Mouse (Mus musculus) hindbrain, embryonic 16.5 days (tissue): ENCODE results near the gene Pih1d1. TPM values are rescaled to one million over a fixed set of nuclear protein-coding genes. Genes with fewer than 3 reads are reported as not detected.

ENCODE experiments used
- ATAC-seq: fragments of 200-750 bp; cut with Nextera tagmentation; 2 replicates; pipeline ENCODE4 v1.8.0; 2017; ENCODE audit warnings: moderate TSS enrichment, moderate library complexity
- H3K27ac ChIP-seq: fragments of 300-500 bp; sonication (generic); 2 replicates; pipeline ENCODE4 v1.5.1; 2014; ENCODE audit warnings: low read depth, mild to moderate bottlenecking, control low read depth, low read length, moderate library complexity
- H3K27me3 ChIP-seq: fragments of 300-500 bp; sonication (generic); replicated peaks from 2 replicates; pipeline ENCODE4 v1.6.1; 2014; ENCODE audit warnings: low read length; ENCODE audit not compliant: control insufficient read depth, insufficient read depth
- H3K36me3 ChIP-seq: fragments of 300-500 bp; sonication (generic); 2 replicates; pipeline ENCODE4 v1.6.1; 2014; ENCODE audit warnings: mild to moderate bottlenecking, low read length, moderate library complexity, mixed read lengths; ENCODE audit not compliant: control insufficient read depth, insufficient read depth
- H3K4me1 ChIP-seq: fragments of 300-500 bp; sonication (generic); 2 replicates; pipeline ENCODE4 v1.6.1; 2014; ENCODE audit warnings: low read depth, low read length; ENCODE audit not compliant: control insufficient read depth, insufficient read depth
- H3K4me2 ChIP-seq: fragments of 300-500 bp; sonication (generic); 2 replicates; pipeline ENCODE4 v1.6.1; 2014; ENCODE audit warnings: mild to moderate bottlenecking, low read length, control low read depth, moderate library complexity
- H3K4me3 ChIP-seq: fragments of 300-500 bp; sonication (generic); 2 replicates; pipeline ENCODE4 v1.5.1; 2014; ENCODE audit warnings: mild to moderate bottlenecking, low read length, control low read depth, moderate library complexity
- H3K9ac ChIP-seq: fragments of 300-500 bp; sonication (generic); 2 replicates; pipeline ENCODE4 v1.6.1; 2014; ENCODE audit warnings: low read depth, mild to moderate bottlenecking, control low read depth, low read length, moderate library complexity
- H3K9me3 ChIP-seq: fragments of 300-500 bp; sonication (generic); 2 replicates; pipeline ENCODE4 v1.6.1; 2014; ENCODE audit warnings: mild to moderate bottlenecking, low read length, moderate library complexity; ENCODE audit not compliant: control insufficient read depth
- WGBS: fragments of 180-500 bp; shearing (Covaris S2); extraction: QIAGEN DNeasy Blood & Tissue Kit; methylation state at CpG from one replicate; pipeline ENCODE4 v1.1.7; 2014; 5-methylcytosine and 5-hydroxymethylcytosine counted together
- polyA plus RNA-seq: library from polyadenylated mRNA; unstranded; fragments of >200 nt; fragmentation: Nextera tagmentation; extraction: Ambion mirVana; gene quantifications from 2 replicates; pipeline ENCODE4 v1.2.1, GENCODE M21; 2015

Pih1d1 gene
- polyA plus RNA-seq, 1 experiment from 2014 or later: 97.6 TPM

DNA sequence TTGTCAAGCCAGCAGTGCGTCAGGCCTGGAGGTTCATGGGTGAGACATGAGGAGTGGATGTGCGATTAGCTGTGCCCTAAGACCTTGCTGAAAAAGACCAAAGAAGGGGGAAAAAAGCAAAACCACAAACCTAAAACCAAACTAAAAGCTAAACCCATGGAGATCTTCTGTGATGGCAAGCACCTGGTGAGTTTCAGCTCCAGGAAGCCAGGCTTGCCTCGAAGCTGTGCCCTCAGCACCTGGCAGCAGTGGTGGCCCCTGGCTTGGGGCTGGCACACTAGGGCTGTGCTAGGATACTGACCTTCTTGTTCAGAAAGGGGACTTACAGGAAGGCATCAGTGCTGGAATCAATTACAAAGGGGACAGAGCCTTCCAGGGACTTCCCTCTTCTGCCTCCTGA, 12.8 kb upstream of the Pih1d1 start:
- H3K27me3 ChIP-seq: no peaks in the 10 kb centered on the region
- no peak overlapping the region for H3K9ac ChIP-seq
- no peaks in the 10 kb centered on the region for H3K36me3 ChIP-seq
- no peak overlapping the region for H3K4me3 ChIP-seq
- no peaks in the 10 kb centered on the region for H3K4me1 ChIP-seq
- no peak overlapping the region for H3K27ac ChIP-seq
- ATAC-seq: no peak
- H3K9me3 ChIP-seq: no peaks in the 10 kb centered on the region
- WGBS: 87% methylated on average over 3 of the region's 3 CpGs
- H3K4me2 ChIP-seq: no peak overlapping the region

DNA sequence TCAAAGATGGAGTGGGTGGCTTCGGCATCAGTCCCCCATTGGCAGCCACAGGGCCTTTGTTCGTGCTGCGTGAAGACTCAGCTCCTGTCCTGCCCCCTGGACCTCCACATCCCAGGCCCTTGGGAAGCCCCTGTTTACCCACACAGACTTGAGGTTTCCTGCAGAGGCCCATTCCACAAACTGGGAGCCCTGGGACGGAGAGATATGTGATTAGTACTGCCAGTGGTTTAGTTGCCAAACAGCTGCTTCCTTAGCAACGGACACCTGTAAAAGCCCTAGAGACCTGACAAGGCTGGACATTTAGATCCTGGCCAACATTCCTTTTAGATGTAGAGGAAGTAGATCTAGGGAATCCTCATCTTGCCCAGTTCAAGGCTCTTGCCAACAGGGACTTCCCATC, 12.2 kb upstream of the Pih1d1 start:
- Histone ChIP-seq H3K9ac (no peak overlapping the region), H3K36me3 (no peaks in the 10 kb centered on the region), H3K27ac (no peak overlapping the region), H3K27me3 (no peaks in the 10 kb centered on the region), H3K9me3 (no peaks in the 10 kb centered on the region), H3K4me1 (no peaks in the 10 kb centered on the region), H3K4me3 (no peak overlapping the region), H3K4me2 (no peak overlapping the region)
- no peak for ATAC-seq
- WGBS: 94% methylated on average over 5 of the region's 5 CpGs

- Histone ChIP-seq H3K27me3 (no peaks in the 10 kb centered on the region), H3K4me2 (no peak overlapping the region), H3K9ac (0 out of 2 replicates have a peak overlapping the region, but pooled peaks have one; percentile 3), H3K27ac (no peak overlapping the region), H3K4me3 (no peak overlapping the region), H3K9me3 (no peaks in the 10 kb centered on the region), H3K4me1 (no peaks in the 10 kb centered on the region), H3K36me3 (no peaks in the 10 kb centered on the region)
- no peak for ATAC-seq
- 88% methylated on average over 13 of the region's 13 CpGs for WGBS
Measured at GRCm38 (mm10) chr7:45144368-45145174, 9.5 kb upstream of the Pih1d1 start.

DNA sequence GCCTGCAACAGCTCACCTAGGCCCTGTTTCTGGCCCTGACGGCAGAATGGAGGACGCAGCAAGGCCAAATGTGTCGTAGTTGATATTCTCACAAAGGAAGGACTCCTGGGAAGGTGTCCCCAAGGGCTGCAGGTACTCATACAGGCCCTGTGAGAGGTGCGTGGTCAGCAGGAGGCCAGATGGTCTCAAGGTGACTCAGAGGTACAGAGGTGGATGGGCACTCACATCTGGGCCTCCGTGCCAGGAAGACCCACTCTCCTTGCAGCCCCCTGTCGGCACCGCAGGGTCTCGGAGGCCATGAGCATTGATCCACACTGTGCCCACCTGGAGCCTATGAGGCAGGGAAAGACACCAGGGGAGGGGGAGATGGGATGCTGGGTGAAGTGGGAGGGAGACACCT, 8.6 kb upstream of the Pih1d1 start:
- 93% methylated on average over 8 of the region's 8 CpGs for WGBS

DNA sequence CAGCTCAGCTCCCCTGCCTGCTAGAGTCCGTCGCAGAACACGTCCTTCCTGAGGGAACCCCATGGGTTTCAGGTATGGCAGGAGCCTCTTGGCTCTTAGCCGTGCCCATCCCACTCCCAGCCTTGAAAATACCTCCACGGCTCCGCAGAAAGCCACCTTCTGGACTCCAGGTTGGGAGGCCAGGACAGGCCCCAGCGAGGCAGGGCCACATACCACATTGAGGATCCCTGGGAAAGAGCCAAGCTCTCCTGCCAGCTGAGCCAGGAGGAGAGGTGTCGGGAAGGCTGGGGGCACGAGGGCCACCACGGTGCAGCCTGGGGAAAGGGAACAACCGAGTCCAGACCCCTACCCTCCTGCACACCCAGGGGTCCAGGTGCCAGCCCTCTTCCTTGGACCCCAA, 6.8 kb upstream of the Pih1d1 start:
- no peak for ATAC-seq

More for the DNA sequence above, 8.6 kb upstream of the Pih1d1 start:
- no peak overlapping the region for H3K27ac ChIP-seq
- no peaks in the 10 kb centered on the region for H3K36me3 ChIP-seq
- no peaks in the 10 kb centered on the region for H3K4me1 ChIP-seq
- H3K27me3 ChIP-seq: no peaks in the 10 kb centered on the region
- no peak overlapping the region for H3K4me2 ChIP-seq
- no peak for ATAC-seq
- H3K9me3 ChIP-seq: no peaks in the 10 kb centered on the region
- H3K9ac ChIP-seq: no peak overlapping the region
- H3K4me3 ChIP-seq: no peak overlapping the region

DNA sequence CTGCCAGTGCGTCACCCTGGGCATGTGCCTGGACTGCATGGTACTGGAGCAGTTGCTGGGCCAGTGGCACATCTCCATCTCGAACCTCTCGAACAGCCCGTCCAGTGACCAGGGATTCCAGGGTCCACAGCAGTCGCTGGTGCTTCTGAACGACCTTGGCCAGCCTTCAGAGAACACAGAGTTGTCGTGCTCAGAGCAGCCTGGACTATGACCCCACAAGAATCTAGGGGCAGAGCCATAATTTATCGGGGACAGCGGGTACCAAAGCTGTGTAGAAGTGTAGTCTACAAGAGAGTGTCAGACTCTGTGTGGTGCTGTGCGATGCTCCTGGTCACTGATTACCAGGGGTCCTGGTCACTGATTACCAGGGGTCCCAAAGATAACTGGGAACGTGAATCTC, 6.2 kb upstream of the Pih1d1 start:
- Histone ChIP-seq H3K27ac (no peak overlapping the region), H3K4me3 (no peak overlapping the region), H3K9ac (no peak overlapping the region), H3K27me3 (no peaks in the 10 kb centered on the region), H3K4me2 (no peak overlapping the region), H3K36me3 (no peaks in the 10 kb centered on the region), H3K4me1 (no peaks in the 10 kb centered on the region; the same call in 1 of the 2 replicates), H3K9me3 (no peaks in the 10 kb centered on the region)
- ATAC-seq: no peak
- WGBS: 89% methylated on average over 11 of the region's 11 CpGs

More for the DNA sequence above, 6.8 kb upstream of the Pih1d1 start:
- Histone ChIP-seq H3K4me3 (no peak overlapping the region), H3K27me3 (no peaks in the 10 kb centered on the region), H3K9me3 (no peaks in the 10 kb centered on the region), H3K4me2 (no peak overlapping the region), H3K36me3 (no peaks in the 10 kb centered on the region), H3K9ac (no peak overlapping the region), H3K4me1 (no peaks in the 10 kb centered on the region; the same call in 1 of the 2 replicates), H3K27ac (no peak overlapping the region)
- WGBS: 91% methylated on average over 11 of the region's 11 CpGs

DNA sequence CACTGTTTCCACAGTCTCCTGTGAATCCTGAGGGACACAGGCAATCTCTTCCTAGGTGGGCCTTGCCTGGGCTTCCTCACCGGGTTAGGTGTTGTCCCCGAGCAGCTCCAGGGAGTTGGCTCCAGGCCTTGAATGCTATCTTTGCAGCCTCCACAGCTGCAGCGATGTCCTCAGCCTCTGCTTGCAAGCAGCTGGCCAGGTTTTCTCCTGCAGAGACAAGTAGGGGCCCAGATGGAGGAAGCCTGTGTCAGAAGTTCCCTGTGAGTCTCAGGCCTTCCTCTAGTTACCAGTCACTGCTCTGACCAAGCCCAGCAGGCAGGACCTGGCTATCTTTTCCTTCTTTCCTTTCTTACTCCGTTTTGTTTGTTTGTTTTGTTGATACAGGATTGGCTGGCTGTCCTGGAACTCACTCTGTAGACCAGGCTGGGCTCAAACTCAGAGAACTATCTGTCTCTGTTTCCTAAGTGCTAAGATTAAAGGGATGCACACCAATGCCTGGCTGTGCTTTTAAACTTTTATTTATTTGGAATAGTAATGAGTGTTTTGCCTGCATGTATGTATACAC, 5.5 kb upstream of the Pih1d1 start:
- no peak overlapping the region for H3K4me3 ChIP-seq
- no peak overlapping the region for H3K4me2 ChIP-seq
- H3K36me3 ChIP-seq: no peaks in the 10 kb centered on the region
- no peak for ATAC-seq
- H3K27ac ChIP-seq: no peak overlapping the region
- no peaks in the 10 kb centered on the region for H3K9me3 ChIP-seq
- H3K9ac ChIP-seq: no peak overlapping the region
- peaks cover 4% of the 10 kb centered on the region for H3K4me1 ChIP-seq
- WGBS: 66% methylated on average over 4 of the region's 4 CpGs
- H3K27me3 ChIP-seq: no peaks in the 10 kb centered on the region

- no peaks in the 10 kb centered on the region for H3K27me3 ChIP-seq
- 25% methylated on average over 6 of the region's 6 CpGs for WGBS
- ATAC-seq: no peak
- H3K4me3 ChIP-seq: no peak overlapping the region
- H3K9ac ChIP-seq: no peak overlapping the region
- H3K4me1 ChIP-seq: peaks cover 5% of the 10 kb centered on the region
- no peak overlapping the region for H3K4me2 ChIP-seq
- no peak overlapping the region for H3K27ac ChIP-seq
- H3K9me3 ChIP-seq: no peaks in the 10 kb centered on the region
- no peaks in the 10 kb centered on the region for H3K36me3 ChIP-seq
Measured at GRCm38 (mm10) chr7:45149545-45149944, 4.6 kb upstream of the Pih1d1 start.

GRCm38 (mm10) chr7:45150321-45150720, 3.8 kb upstream of the Pih1d1 start:
- H3K9ac ChIP-seq: no peak overlapping the region
- H3K27ac ChIP-seq: no peak overlapping the region
- no peaks in the 10 kb centered on the region for H3K36me3 ChIP-seq
- no peaks in the 10 kb centered on the region for H3K27me3 ChIP-seq
- ATAC-seq: no peak
- H3K9me3 ChIP-seq: no peaks in the 10 kb centered on the region
- no peak overlapping the region for H3K4me2 ChIP-seq
- H3K4me1 ChIP-seq: peaks cover 9% of the 10 kb centered on the region
- H3K4me3 ChIP-seq: no peak overlapping the region
- 70% methylated on average over 4 of the region's 4 CpGs for WGBS
